Mouse (Mus musculus): Measurements from ENCODE around the gene Upf3b.

Upf3b gene

GRCm38 (mm10) chrX:37076651-37077050 is 33.5 kb downstream of the Upf3b start:
- DNase-seq: no peak

GRCm38 (mm10) chrX:37074262-37074892 is 35.7 kb downstream of the Upf3b start:
- peak; percentile 28 for DNase-seq

- DNase-seq: no peak
Observed at GRCm38 (mm10) chrX:37068766-37069165, 41.4 kb downstream of the Upf3b start.

- no peak for DNase-seq
Observed at GRCm38 (mm10) chrX:37067299-37067698, 42.8 kb downstream of the Upf3b start.

GRCm38 (mm10) chrX:37063902-37064301 is 46.2 kb downstream of the Upf3b start:
- DNase-seq: no peak

GRCm38 (mm10) chrX:37048890-37049823 is 61.0 kb downstream of the Upf3b start:
- peak; percentile 5 for DNase-seq

GRCm38 (mm10) chrX:37048066-37048889 is 61.8 kb downstream of the Upf3b start, which contains the start of gene Sowahd:
Gene Sowahd, plus strand, starts transcription at chrX:37048845.
- no peak for DNase-seq

GRCm38 (mm10) chrX:37042726-37043125 is 67.4 kb downstream of the Upf3b start:
- DNase-seq: peak; percentile 43
